Mouse (Mus musculus) heart, embryonic 16.5 days (tissue): ENCODE measurements around the gene Slc8b1. TPM values are rescaled to one million over a fixed set of nuclear protein-coding genes. Genes with fewer than 3 reads are reported as not detected.

Experiments used
- ATAC-seq: fragments of 200-750 bp; cut with Nextera tagmentation; replicated peaks from 2 replicates; pipeline ENCODE4 v1.8.0; 2017; ENCODE audit warnings: moderate number of reproducible peaks; ENCODE audit not compliant: insufficient read depth, low FRiP score; ENCODE audit errors: extremely low read depth
- H3K27ac ChIP-seq: fragments of 300-500 bp; sonication (generic); 2 replicates; pipeline ENCODE4 v1.5.1; 2014; ENCODE audit warnings: mild to moderate bottlenecking, low read length, control low read depth, moderate library complexity
- H3K27me3 ChIP-seq: fragments of 300-500 bp; sonication (generic); 2 replicates; pipeline ENCODE4 v1.6.1; 2014; ENCODE audit warnings: low read length, mixed read lengths; ENCODE audit not compliant: control insufficient read depth, insufficient read depth
- H3K36me3 ChIP-seq: fragments of 300-500 bp; sonication (generic); 2 replicates; pipeline ENCODE4 v1.6.1; 2014; ENCODE audit not compliant: control insufficient read depth, insufficient read depth
- H3K4me1 ChIP-seq: fragments of 300-500 bp; sonication (generic); 2 replicates; pipeline ENCODE4 v1.6.1; 2014; ENCODE audit warnings: low read length, mixed read lengths; ENCODE audit not compliant: control insufficient read depth, insufficient read depth
- H3K4me2 ChIP-seq: fragments of 300-500 bp; sonication (generic); 2 replicates; pipeline ENCODE4 v1.6.1; 2014; ENCODE audit warnings: low read depth, mild to moderate bottlenecking, control low read depth, low read length
- H3K4me3 ChIP-seq: fragments of 300-500 bp; sonication (generic); 2 replicates; pipeline ENCODE4 v1.5.1; 2014; ENCODE audit warnings: mild to moderate bottlenecking, control low read depth, low read length
- H3K9ac ChIP-seq: fragments of 300-500 bp; sonication (generic); 2 replicates; pipeline ENCODE4 v1.6.1; 2014; ENCODE audit warnings: low read length, control low read depth
- H3K9me3 ChIP-seq: fragments of 300-500 bp; sonication (generic); replicated peaks from 2 replicates; pipeline ENCODE4 v1.6.1; 2016; ENCODE audit warnings: low read length; ENCODE audit not compliant: control insufficient read depth
- WGBS: fragments of 180-500 bp; shearing (Covaris S2); extraction: QIAGEN DNeasy Blood & Tissue Kit; methylation state at CpG from one replicate; pipeline ENCODE4 v1.1.7; 2014; 5-methylcytosine and 5-hydroxymethylcytosine counted together
- polyA plus RNA-seq: library from polyadenylated mRNA; unstranded; fragments of >200 nt; fragmentation: Nextera tagmentation; extraction: Ambion mirVana; gene quantifications from 2 replicates; pipeline ENCODE4 v1.2.1, GENCODE M21; 2015

The Slc8b1 gene
- polyA plus RNA-seq, 1 experiment from 2014 or later, result 3.5 TPM

DNA sequence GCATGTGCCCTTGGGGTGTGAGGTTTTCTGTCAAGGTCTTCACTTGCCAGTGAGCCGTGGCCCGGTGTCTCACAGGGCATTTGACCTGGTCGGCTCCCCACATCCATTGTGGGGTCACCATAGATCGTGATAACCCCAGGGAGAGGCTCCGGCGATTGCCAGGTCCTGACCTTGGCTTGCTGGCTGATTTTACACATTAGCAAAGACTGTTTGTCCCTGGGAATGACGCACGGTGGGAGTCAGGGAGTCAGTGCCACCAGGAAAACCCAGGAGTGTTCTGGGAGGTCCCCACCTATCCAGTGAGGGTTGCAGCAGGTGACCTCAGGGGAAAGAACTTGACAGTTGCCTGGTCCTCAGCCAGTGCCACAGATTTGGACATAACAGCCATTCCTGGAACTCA, 38.2 kb upstream of the Slc8b1 start, which contains the start of gene Sdsl:
Sdsl (minus strand) TSS at position 41 of the 400 bp plus-strand sequence.
- Histone ChIP-seq H3K4me2 (no peak within 1 kb of the TSS), H3K27ac (no peak within 1 kb of the TSS), H3K27me3 (peaks cover 8% of the 10 kb centered on the region), H3K36me3 (no peaks in the 10 kb centered on the region), H3K9me3 (no peaks in the 10 kb centered on the region), H3K4me3 (no peak within 1 kb of the TSS), H3K9ac (no peak within 1 kb of the TSS), H3K4me1 (peaks cover 4% of the 10 kb centered on the region; the same call in 1 of the 2 replicates)
- WGBS, result 62% methylated on average over 8 of the region's 8 CpGs
- ATAC-seq, result no peak

DNA sequence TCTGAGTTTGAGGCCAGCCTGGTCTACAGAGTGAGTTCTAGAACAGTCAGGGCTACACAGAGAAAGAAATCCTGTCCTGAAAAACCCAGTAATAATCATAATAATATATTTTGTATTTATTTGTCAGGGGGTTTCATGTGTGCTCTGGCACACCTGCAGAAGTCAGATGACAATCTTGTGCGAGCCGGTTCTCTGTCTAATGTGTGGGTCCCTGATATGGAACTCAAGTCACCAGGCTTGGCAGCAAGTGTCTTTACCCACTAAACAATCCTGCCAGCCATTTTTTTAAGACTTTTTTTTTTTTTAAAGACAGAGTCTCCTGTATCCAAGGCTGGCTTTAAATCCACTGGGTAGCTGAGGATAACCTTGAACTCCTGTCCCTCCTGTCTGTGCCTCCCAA, 37.6 kb upstream of the Slc8b1 start:
- Histone ChIP-seq H3K36me3 (no peaks in the 10 kb centered on the region), H3K9ac (no peak overlapping the region), H3K27ac (no peak overlapping the region), H3K4me2 (no peak overlapping the region), H3K9me3 (no peaks in the 10 kb centered on the region), H3K27me3 (peaks cover 9% of the 10 kb centered on the region), H3K4me1 (peaks cover 4% of the 10 kb centered on the region; the same call in 1 of the 2 replicates), H3K4me3 (no peak overlapping the region)
- 82% methylated on average over 2 of the region's 2 CpGs for WGBS
- ATAC-seq, result no peak

DNA sequence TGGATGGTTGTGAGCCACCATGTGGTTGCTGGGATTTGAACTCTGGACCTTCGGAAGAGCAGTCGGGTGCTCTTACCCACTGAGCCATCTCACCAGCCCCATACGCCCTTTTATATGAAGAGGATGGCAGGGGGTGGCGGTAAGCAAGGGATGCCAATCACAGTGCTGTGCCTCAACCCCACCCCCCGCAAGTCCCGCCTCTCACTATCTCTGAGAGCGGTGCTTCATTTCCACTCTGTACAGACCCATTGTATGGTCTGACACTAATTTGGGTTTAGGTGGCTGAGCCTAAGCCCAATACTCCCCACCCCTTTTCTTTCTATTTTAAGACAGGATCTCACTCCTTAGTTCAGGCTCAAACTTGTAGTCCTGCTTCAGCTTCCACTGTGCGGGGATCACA, 35.1 kb upstream of the Slc8b1 start:
- H3K4me2 ChIP-seq, result peak overlapping the region; percentile 42
- 53% methylated on average over 8 of the region's 8 CpGs for WGBS

DNA sequence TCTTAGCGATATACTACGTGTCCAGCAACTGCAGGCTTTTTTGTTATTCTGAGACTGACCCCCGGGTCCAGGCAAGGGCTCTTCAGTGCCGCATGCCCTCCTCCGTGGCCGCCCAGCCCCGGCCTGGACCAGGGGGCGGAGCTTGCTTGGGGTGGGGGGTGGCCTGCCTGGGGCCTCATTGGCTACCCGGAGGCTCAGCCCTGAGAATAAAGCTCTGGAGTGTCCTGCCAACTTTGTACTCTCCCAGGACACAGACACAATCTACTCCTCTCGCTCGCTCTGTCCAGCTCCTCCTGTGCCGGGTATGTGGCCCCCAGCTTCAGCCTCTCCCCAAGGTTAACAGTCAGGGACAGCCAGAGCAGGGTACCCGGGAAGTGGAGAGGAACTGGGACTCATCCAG, 34.7 kb upstream of the Slc8b1 start, which contains the start of gene Sds:
Sds (plus strand) TSS at position 231 of the 400 bp plus-strand sequence.
- no peak within 1 kb of the TSS for H3K9ac ChIP-seq
- ATAC-seq, result peak; percentile 56; the same call in 1 of the 2 replicates
- H3K4me1 ChIP-seq, result peaks cover 4% of the 10 kb centered on the region; the same call in 1 of the 2 replicates
- 9% methylated on average over 13 of the region's 13 CpGs for WGBS
- H3K9me3 ChIP-seq, result no peaks in the 10 kb centered on the region
- H3K4me2 ChIP-seq, result peak within 1 kb of the TSS; percentile 42
- no peaks in the 10 kb centered on the region for H3K36me3 ChIP-seq
- no peak within 1 kb of the TSS for H3K27ac ChIP-seq
- no peak within 1 kb of the TSS for H3K4me3 ChIP-seq
- peaks cover 9% of the 10 kb centered on the region for H3K27me3 ChIP-seq

More for the DNA sequence above, 35.1 kb upstream of the Slc8b1 start:
- Histone ChIP-seq H3K9ac (no peak overlapping the region), H3K9me3 (no peaks in the 10 kb centered on the region), H3K27me3 (peaks cover 9% of the 10 kb centered on the region), H3K36me3 (no peaks in the 10 kb centered on the region), H3K4me1 (peaks cover 4% of the 10 kb centered on the region; the same call in 1 of the 2 replicates), H3K4me3 (no peak overlapping the region), H3K27ac (no peak overlapping the region)
- ATAC-seq, result 0 out of 2 replicates have a peak, but pooled peaks have one; percentile 15

DNA sequence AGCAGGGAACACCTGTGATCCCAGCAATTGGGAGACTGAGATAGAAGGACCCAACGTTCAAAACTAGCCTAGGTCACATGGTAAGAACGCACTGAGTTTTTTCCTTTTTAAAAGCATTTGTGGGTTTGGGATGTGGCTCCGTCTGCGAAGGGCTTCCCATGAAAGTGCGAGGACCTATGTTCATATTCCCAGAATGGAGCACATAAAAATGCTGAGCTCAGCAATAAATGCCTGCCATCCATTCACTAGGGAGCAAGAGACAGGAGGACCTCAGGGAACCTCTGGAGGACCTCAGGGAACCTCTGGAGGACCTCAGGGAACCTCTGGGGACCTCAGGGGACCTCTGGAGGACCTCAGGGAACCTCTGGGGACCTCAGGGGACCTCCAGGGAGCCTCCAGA, 33.0 kb upstream of the Slc8b1 start:
- Histone ChIP-seq H3K27me3 (peaks cover 9% of the 10 kb centered on the region), H3K27ac (no peak overlapping the region), H3K36me3 (no peaks in the 10 kb centered on the region), H3K4me3 (no peak overlapping the region), H3K4me1 (peaks cover 4% of the 10 kb centered on the region; the same call in 1 of the 2 replicates), H3K9ac (no peak overlapping the region), H3K4me2 (no peak overlapping the region), H3K9me3 (no peaks in the 10 kb centered on the region)
- WGBS, result 84% methylated on average over 5 of the region's 5 CpGs
- ATAC-seq, result no peak

DNA sequence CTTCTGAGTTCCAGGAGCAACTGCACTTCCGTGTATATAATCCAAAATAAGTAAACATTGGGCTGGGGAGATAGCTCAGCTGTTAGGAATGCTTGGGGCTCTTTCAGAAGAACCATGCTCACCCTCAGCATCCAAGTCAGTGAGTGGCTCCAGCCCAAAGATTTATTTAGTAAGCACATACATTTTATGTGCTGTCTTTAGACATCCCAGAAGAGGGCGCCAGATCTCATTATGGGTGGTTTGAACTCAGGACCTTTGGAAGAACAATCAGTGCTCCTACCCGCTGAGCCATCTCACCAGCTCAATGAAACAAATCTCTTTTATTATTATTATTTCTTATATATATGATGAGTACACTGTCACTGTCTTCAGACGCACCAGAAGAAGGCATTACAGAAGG, 31.4 kb upstream of the Slc8b1 start:
- H3K4me1 ChIP-seq, result peaks cover 4% of the 10 kb centered on the region; the same call in 1 of the 2 replicates
- no peak overlapping the region for H3K4me3 ChIP-seq
- no peak overlapping the region for H3K9ac ChIP-seq
- WGBS, result 66% methylated on average over 4 of the region's 4 CpGs
- H3K27me3 ChIP-seq, result peaks cover 9% of the 10 kb centered on the region
- H3K4me2 ChIP-seq, result no peak overlapping the region
- no peak for ATAC-seq
- no peak overlapping the region for H3K27ac ChIP-seq
- H3K36me3 ChIP-seq, result no peaks in the 10 kb centered on the region
- H3K9me3 ChIP-seq, result no peaks in the 10 kb centered on the region

DNA sequence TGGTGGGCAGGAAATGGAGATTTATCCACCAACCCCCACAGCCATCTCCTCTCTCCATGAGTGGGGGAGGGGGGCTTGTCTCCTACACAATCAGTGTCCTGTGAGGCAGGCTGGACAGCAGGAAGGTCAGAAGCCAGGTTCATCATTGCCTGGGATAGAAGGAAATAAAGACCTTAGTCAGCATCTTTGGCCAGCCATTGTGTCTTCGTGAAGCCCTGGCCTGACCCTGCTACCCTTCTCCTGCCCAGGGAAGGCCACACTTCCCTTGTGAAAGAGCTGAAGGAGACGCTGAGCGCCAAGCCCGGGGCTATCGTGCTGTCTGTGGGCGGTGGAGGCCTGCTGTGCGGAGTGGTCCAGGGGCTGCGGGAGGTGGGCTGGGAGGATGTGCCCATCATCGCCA, 29.8 kb upstream of the Slc8b1 start:
- peaks cover 9% of the 10 kb centered on the region for H3K27me3 ChIP-seq
- H3K4me2 ChIP-seq, result no peak overlapping the region
- no peak overlapping the region for H3K27ac ChIP-seq
- no peak for ATAC-seq
- H3K9me3 ChIP-seq, result no peaks in the 10 kb centered on the region
- no peak overlapping the region for H3K4me3 ChIP-seq
- peaks cover 6% of the 10 kb centered on the region for H3K36me3 ChIP-seq
- WGBS, result 60% methylated on average over 9 of the region's 9 CpGs
- no peak overlapping the region for H3K9ac ChIP-seq
- peaks cover 1% of the 10 kb centered on the region; the same call in 1 of the 2 replicates for H3K4me1 ChIP-seq

DNA sequence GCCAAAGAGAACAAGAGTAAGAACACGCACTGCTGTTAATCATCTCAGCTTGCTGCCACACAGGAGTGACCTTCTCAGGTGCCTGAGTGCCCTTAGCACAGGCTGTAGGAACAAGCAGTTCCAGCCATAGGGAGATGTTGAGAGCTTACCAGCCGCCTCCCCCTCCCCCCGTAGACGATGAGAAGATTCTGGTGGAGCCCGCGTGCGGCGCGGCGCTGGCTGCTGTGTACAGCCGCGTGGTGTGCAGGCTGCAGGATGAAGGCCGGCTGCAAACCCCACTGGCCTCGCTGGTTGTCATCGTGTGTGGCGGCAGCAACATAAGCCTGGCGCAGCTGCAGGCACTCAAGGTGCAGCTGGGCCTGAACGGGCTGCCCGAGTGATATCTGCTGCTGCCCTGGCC, 27.6 kb upstream of the Slc8b1 start:
- Histone ChIP-seq H3K9ac (no peak overlapping the region), H3K4me1 (no peaks in the 10 kb centered on the region), H3K9me3 (no peaks in the 10 kb centered on the region), H3K4me2 (no peak overlapping the region), H3K27ac (no peak overlapping the region), H3K36me3 (peaks cover 15% of the 10 kb centered on the region), H3K4me3 (no peak overlapping the region), H3K27me3 (no peaks in the 10 kb centered on the region)
- WGBS, result 73% methylated on average over 19 of the region's 19 CpGs
- ATAC-seq, result no peak; the same call in 1 of the 2 replicates

DNA sequence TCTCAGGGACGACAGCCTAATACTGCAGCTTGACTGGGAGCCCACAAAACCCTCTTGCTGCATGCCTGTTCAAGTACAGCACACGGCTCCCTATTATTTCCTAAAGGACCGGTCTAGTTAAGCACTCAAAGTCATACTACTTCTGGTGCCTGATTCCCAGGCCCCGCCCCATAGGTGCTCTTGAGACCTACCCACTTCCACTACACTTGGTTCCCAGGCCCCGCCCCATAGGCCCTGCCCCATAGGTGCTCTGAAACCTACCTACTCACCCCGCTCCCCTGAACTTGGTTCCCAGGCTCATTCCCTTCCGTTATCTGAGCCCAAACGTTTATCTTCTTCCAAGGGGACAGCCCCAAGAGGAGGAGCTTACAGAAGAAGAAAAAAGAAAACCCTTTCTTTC, 23.1 kb upstream of the Slc8b1 start:
- WGBS, result 80% methylated on average over 8 of the region's 8 CpGs
- peaks cover 22% of the 10 kb centered on the region for H3K36me3 ChIP-seq
- H3K9ac ChIP-seq, result no peak overlapping the region
- peaks cover 7% of the 10 kb centered on the region; the same call in 1 of the 2 replicates for H3K4me1 ChIP-seq
- no peaks in the 10 kb centered on the region for H3K9me3 ChIP-seq
- no peak overlapping the region for H3K4me3 ChIP-seq
- H3K27ac ChIP-seq, result no peak overlapping the region
- ATAC-seq, result no peak
- no peaks in the 10 kb centered on the region for H3K27me3 ChIP-seq
- no peak overlapping the region for H3K4me2 ChIP-seq
